Mouse (Mus musculus) neural tube, embryonic 15.5 days (tissue): ENCODE measurements around the gene Aldh3b1. TPM values are rescaled to one million over a fixed set of nuclear protein-coding genes. Genes with fewer than 3 reads are reported as not detected.
A peak's percentile ranks its signal among the peaks of the same experiment; 100 is the strongest.
"Not testable (repeated sequence)": the region's sequence is repeated elsewhere in the genome, so short reads cannot be mapped to it uniquely, and the experiment has no call there.

Experiments used
- ATAC-seq: fragments of 200-750 bp; cut with Nextera tagmentation; 2 replicates; pipeline ENCODE4 v1.8.0; 2017; ENCODE audit warnings: mild to moderate bottlenecking, moderate TSS enrichment, moderate library complexity; ENCODE audit not compliant: low FRiP score
- H3K27ac ChIP-seq: fragments of 300-500 bp; sonication (generic); replicated peaks from 2 replicates; pipeline ENCODE4 v1.5.1; 2015; ENCODE audit warnings: mild to moderate bottlenecking, inconsistent platforms
- H3K27me3 ChIP-seq: fragments of 300-500 bp; sonication (generic); replicated peaks from 2 replicates; pipeline ENCODE4 v1.6.1; 2015; ENCODE audit warnings: inconsistent platforms
- H3K36me3 ChIP-seq: fragments of 300-500 bp; sonication (generic); 2 replicates; pipeline ENCODE4 v1.6.1; 2015; ENCODE audit warnings: inconsistent platforms
- H3K4me1 ChIP-seq: fragments of 300-500 bp; sonication (generic); 2 replicates; pipeline ENCODE4 v1.6.1; 2015; ENCODE audit warnings: inconsistent platforms
- H3K4me2 ChIP-seq: fragments of 300-500 bp; sonication (generic); 2 replicates; pipeline ENCODE4 v1.6.1; 2015; ENCODE audit warnings: inconsistent platforms, mild to moderate bottlenecking, moderate library complexity
- H3K4me3 ChIP-seq: fragments of 300-500 bp; sonication (generic); replicated peaks from 2 replicates; pipeline ENCODE4 v1.5.1; 2015; ENCODE audit warnings: mild to moderate bottlenecking, inconsistent platforms
- H3K9ac ChIP-seq: fragments of 300-500 bp; sonication (generic); replicated peaks from 2 replicates; pipeline ENCODE4 v1.6.1; 2015; ENCODE audit warnings: mild to moderate bottlenecking, inconsistent platforms
- H3K9me3 ChIP-seq: fragments of 300-500 bp; sonication (generic); replicated peaks from 2 replicates; pipeline ENCODE4 v1.6.1; 2016; ENCODE audit warnings: inconsistent platforms
- whole genome bisulfite sequencing: fragments of 180-500 bp; shearing (Covaris S2); methylation state at CpG from one replicate; pipeline ENCODE4 v1.1.7; 2015; ENCODE audit warnings: mixed read lengths; 5-methylcytosine and 5-hydroxymethylcytosine counted together
- polyA plus RNA-seq: library from polyadenylated mRNA; unstranded; fragments of >200 nt; fragmentation: Nextera tagmentation; extraction: Ambion mirVana; gene quantifications from 2 replicates; pipeline ENCODE4 v1.2.1, GENCODE M21; 2015

The Aldh3b1 gene
- polyA plus RNA-seq, 1 experiment from 2014 or later = 2.5 TPM

- H3K27ac ChIP-seq, H3K4me3 ChIP-seq, H3K9ac ChIP-seq, H3K36me3 ChIP-seq, ATAC-seq, H3K9me3 ChIP-seq, H3K4me1 ChIP-seq, H3K27me3 ChIP-seq, H3K4me2 ChIP-seq: not testable (repeated sequence)
- 77% methylated on average over 5 of the region's 5 CpGs for WGBS
These were observed 27.9 kb upstream of the Aldh3b1 start for GRCm38 (mm10) chr19:3957296-3958036.

GRCm38 (mm10) chr19:3955804-3956203, 26.2 kb upstream of the Aldh3b1 start:
- 64% methylated on average over 4 of the region's 4 CpGs for WGBS
- Histone ChIP-seq H3K4me3 (no peak overlapping the region), H3K36me3 (no peaks in the 10 kb centered on the region), H3K4me1 (no peaks in the 10 kb centered on the region), H3K9ac (no peak overlapping the region), H3K4me2 (no peak overlapping the region), H3K9me3 (no peaks in the 10 kb centered on the region), H3K27ac (no peak overlapping the region), H3K27me3 (no peaks in the 10 kb centered on the region)
- no peak for ATAC-seq

GRCm38 (mm10) chr19:3955033-3955432, 25.4 kb upstream of the Aldh3b1 start:
- 89% methylated on average over 3 of the region's 3 CpGs for WGBS
- no peaks in the 10 kb centered on the region for H3K36me3 ChIP-seq
- no peaks in the 10 kb centered on the region for H3K27me3 ChIP-seq
- no peak overlapping the region for H3K27ac ChIP-seq
- H3K9me3 ChIP-seq = no peaks in the 10 kb centered on the region
- no peak overlapping the region for H3K4me3 ChIP-seq
- H3K4me1 ChIP-seq = no peaks in the 10 kb centered on the region
- ATAC-seq = no peak
- no peak overlapping the region for H3K9ac ChIP-seq
- no peak overlapping the region for H3K4me2 ChIP-seq

- H3K27me3 ChIP-seq = no peaks in the 10 kb centered on the region
- no peaks in the 10 kb centered on the region for H3K4me1 ChIP-seq
- ATAC-seq = no peak
- H3K27ac ChIP-seq = no peak overlapping the region
- no peak overlapping the region for H3K9ac ChIP-seq
- no peaks in the 10 kb centered on the region for H3K36me3 ChIP-seq
- no peaks in the 10 kb centered on the region for H3K9me3 ChIP-seq
- H3K4me3 ChIP-seq = no peak overlapping the region
- 60% methylated on average over 1 of the region's 1 CpGs for WGBS
- no peak overlapping the region for H3K4me2 ChIP-seq
These were observed 22.5 kb upstream of the Aldh3b1 start for GRCm38 (mm10) chr19:3952099-3952498.

- ATAC-seq = no peak
- no peak overlapping the region for H3K9ac ChIP-seq
- H3K27me3 ChIP-seq = no peaks in the 10 kb centered on the region
- H3K4me2 ChIP-seq = no peak overlapping the region
- no peak overlapping the region for H3K4me3 ChIP-seq
- H3K36me3 ChIP-seq = no peaks in the 10 kb centered on the region
- H3K27ac ChIP-seq = no peak overlapping the region
- no peaks in the 10 kb centered on the region for H3K9me3 ChIP-seq
- H3K4me1 ChIP-seq = no peaks in the 10 kb centered on the region
These were observed 21.9 kb upstream of the Aldh3b1 start for GRCm38 (mm10) chr19:3951461-3951860.

- no peaks in the 10 kb centered on the region for H3K36me3 ChIP-seq
- no peaks in the 10 kb centered on the region for H3K27me3 ChIP-seq
- H3K27ac ChIP-seq = no peak overlapping the region
- H3K4me1 ChIP-seq = no peaks in the 10 kb centered on the region
- no peaks in the 10 kb centered on the region for H3K9me3 ChIP-seq
- H3K4me3 ChIP-seq = no peak overlapping the region
- no peak for ATAC-seq
- H3K9ac ChIP-seq = no peak overlapping the region
- no peak overlapping the region for H3K4me2 ChIP-seq
- WGBS = 81% methylated on average over 3 of the region's 3 CpGs
These were observed 20.7 kb upstream of the Aldh3b1 start for GRCm38 (mm10) chr19:3950331-3950730.

- 69% methylated on average over 14 of the region's 14 CpGs for WGBS
- no peak overlapping the region for H3K4me2 ChIP-seq
- peaks cover 7% of the 10 kb centered on the region; the same call in 1 of the 2 replicates for H3K27me3 ChIP-seq
- no peak overlapping the region for H3K27ac ChIP-seq
- no peak overlapping the region for H3K9ac ChIP-seq
- no peaks in the 10 kb centered on the region for H3K9me3 ChIP-seq
- ATAC-seq = no peak
- H3K4me1 ChIP-seq = no peaks in the 10 kb centered on the region
- no peak overlapping the region for H3K4me3 ChIP-seq
- H3K36me3 ChIP-seq = no peaks in the 10 kb centered on the region
These were observed 18.9 kb upstream of the Aldh3b1 start for GRCm38 (mm10) chr19:3948546-3948945.

GRCm38 (mm10) chr19:3947813-3948212, 18.2 kb upstream of the Aldh3b1 start:
- no peak for ATAC-seq
- Histone ChIP-seq H3K4me1 (no peaks in the 10 kb centered on the region), H3K9me3 (no peaks in the 10 kb centered on the region), H3K27me3 (peaks cover 11% of the 10 kb centered on the region; the same call in 1 of the 2 replicates), H3K4me3 (no peak overlapping the region), H3K27ac (no peak overlapping the region), H3K4me2 (no peak overlapping the region), H3K36me3 (no peaks in the 10 kb centered on the region), H3K9ac (no peak overlapping the region)
- 84% methylated on average over 3 of the region's 3 CpGs for WGBS

- H3K9me3 ChIP-seq = no peaks in the 10 kb centered on the region
- no peaks in the 10 kb centered on the region for H3K36me3 ChIP-seq
- H3K4me3 ChIP-seq = no peak overlapping the region
- peaks cover 11% of the 10 kb centered on the region; the same call in 1 of the 2 replicates for H3K27me3 ChIP-seq
- WGBS = 19% methylated on average over 2 of the region's 2 CpGs
- H3K4me2 ChIP-seq = no peak overlapping the region
- no peaks in the 10 kb centered on the region for H3K4me1 ChIP-seq
- H3K9ac ChIP-seq = no peak overlapping the region
- no peak overlapping the region for H3K27ac ChIP-seq
- peak; percentile 63 for ATAC-seq
These were observed 17.1 kb upstream of the Aldh3b1 start for GRCm38 (mm10) chr19:3946715-3947114.

- WGBS = 39% methylated on average over 10 of the region's 10 CpGs
- H3K36me3 ChIP-seq = no peaks in the 10 kb centered on the region
- peaks cover 11% of the 10 kb centered on the region; the same call in 1 of the 2 replicates for H3K27me3 ChIP-seq
- no peak overlapping the region for H3K27ac ChIP-seq
- no peaks in the 10 kb centered on the region for H3K9me3 ChIP-seq
- no peak overlapping the region for H3K9ac ChIP-seq
- H3K4me3 ChIP-seq = no peak overlapping the region
- no peaks in the 10 kb centered on the region for H3K4me1 ChIP-seq
- ATAC-seq = no peak
- H3K4me2 ChIP-seq = no peak overlapping the region
These were observed 16.4 kb upstream of the Aldh3b1 start for GRCm38 (mm10) chr19:3945872-3946564.

- Histone ChIP-seq H3K4me2 (peak overlapping the region; percentile 26; the same call in 1 of the 2 replicates), H3K27me3 (peaks cover 11% of the 10 kb centered on the region; the same call in 1 of the 2 replicates), H3K9ac (no peak overlapping the region), H3K4me1 (no peaks in the 10 kb centered on the region), H3K4me3 (no peak overlapping the region), H3K36me3 (no peaks in the 10 kb centered on the region), H3K27ac (no peak overlapping the region), H3K9me3 (no peaks in the 10 kb centered on the region)
- ATAC-seq = no peak
- 23% methylated on average over 27 of the region's 27 CpGs for WGBS
These were observed 13.6 kb upstream of the Aldh3b1 start for GRCm38 (mm10) chr19:3942986-3943735.
